Mouse (Mus musculus) liver, embryonic 11.5 days (tissue): ENCODE measurements around the gene Ano10. TPM values are rescaled to one million over a fixed set of nuclear protein-coding genes. Genes with fewer than 3 reads are reported as not detected.
A peak's percentile ranks its signal among the peaks of the same experiment; 100 is the strongest.

Experiments used
- ATAC-seq: fragments of 200-750 bp; cut with Nextera tagmentation; replicated peaks from 2 replicates; pipeline ENCODE4 v1.8.0; 2017; ENCODE audit warnings: moderate number of reproducible peaks, mild to moderate bottlenecking, moderate TSS enrichment, moderate library complexity; ENCODE audit not compliant: low FRiP score
- DNase-seq: peaks from one replicate; pipeline ENCODE4 v3.0.0-alpha.2; 2017; ENCODE audit warnings: low spot score
- H3K27ac ChIP-seq: fragments of 300-500 bp; sonication (generic); 2 replicates; pipeline ENCODE4 v1.5.1; 2014; ENCODE audit warnings: mild to moderate bottlenecking, low read depth, low read length, control low read depth
- H3K27me3 ChIP-seq: fragments of 300-500 bp; sonication (generic); replicated peaks from 2 replicates; pipeline ENCODE4 v1.6.1; 2014; ENCODE audit warnings: low read length, mixed read lengths; ENCODE audit not compliant: control insufficient read depth, insufficient read depth
- H3K36me3 ChIP-seq: fragments of 300-500 bp; sonication (generic); 2 replicates; pipeline ENCODE4 v1.6.1; 2014; ENCODE audit warnings: mild to moderate bottlenecking, low read length, moderate library complexity, mixed read lengths; ENCODE audit not compliant: control insufficient read depth, insufficient read depth
- H3K4me1 ChIP-seq: fragments of 300-500 bp; sonication (generic); replicated peaks from 2 replicates; pipeline ENCODE4 v1.6.1; 2014; ENCODE audit warnings: low read length, mixed read lengths; ENCODE audit not compliant: control insufficient read depth, insufficient read depth
- H3K4me2 ChIP-seq: fragments of 300-500 bp; sonication (generic); 2 replicates; pipeline ENCODE4 v1.6.1; 2014; ENCODE audit warnings: mild to moderate bottlenecking, control low read depth, moderate library complexity
- H3K4me3 ChIP-seq: fragments of 300-500 bp; sonication (generic); 2 replicates; pipeline ENCODE4 v1.5.1; 2014; ENCODE audit warnings: low read depth, low read length, control low read depth
- H3K9ac ChIP-seq: fragments of 300-500 bp; sonication (generic); 2 replicates; pipeline ENCODE4 v1.6.1; 2014; ENCODE audit warnings: low read depth, low read length, control low read depth
- H3K9me3 ChIP-seq: fragments of 300-500 bp; sonication (generic); 2 replicates; pipeline ENCODE4 v1.6.1; 2016; ENCODE audit warnings: low read length, inconsistent platforms, mixed read lengths; ENCODE audit not compliant: control insufficient read depth
- WGBS: fragments of 180-500 bp; shearing (Covaris S2); extraction: QIAGEN DNeasy Blood & Tissue Kit; methylation state at CpG from one replicate; pipeline ENCODE4 v1.1.7; 2014; 5-methylcytosine and 5-hydroxymethylcytosine counted together
- polyA plus RNA-seq: library from polyadenylated mRNA; unstranded; fragments of >200 nt; fragmentation: Nextera tagmentation; extraction: Ambion mirVana; gene quantifications from 2 replicates; pipeline ENCODE4 v1.2.1, GENCODE M21; 2014

Ano10 gene
- polyA plus RNA-seq, 1 experiment from 2014 or later, result 15.4 TPM

GRCm38 (mm10) chr9:122195042-122195682, 99.1 kb downstream of the Ano10 start:
- no peak overlapping the region for H3K27ac ChIP-seq
- DNase-seq, result no peak
- H3K4me3 ChIP-seq, result no peak overlapping the region
- whole genome bisulfite sequencing, result 75% methylated on average over 5 of the region's 5 CpGs
- H3K27me3 ChIP-seq, result no peaks in the 10 kb centered on the region
- H3K36me3 ChIP-seq, result no peaks in the 10 kb centered on the region
- no peaks in the 10 kb centered on the region for H3K9me3 ChIP-seq
- H3K9ac ChIP-seq, result no peak overlapping the region
- no peak for ATAC-seq
- H3K4me2 ChIP-seq, result no peak overlapping the region
- no peaks in the 10 kb centered on the region for H3K4me1 ChIP-seq

GRCm38 (mm10) chr9:122193823-122194222, 100.4 kb downstream of the Ano10 start:
- no peak overlapping the region for H3K27ac ChIP-seq
- 78% methylated on average over 5 of the region's 5 CpGs for WGBS
- no peak for DNase-seq

GRCm38 (mm10) chr9:122193361-122193760, 100.9 kb downstream of the Ano10 start:
- Histone ChIP-seq H3K27ac (no peak overlapping the region), H3K27me3 (no peaks in the 10 kb centered on the region), H3K9ac (no peak overlapping the region), H3K36me3 (no peaks in the 10 kb centered on the region), H3K4me2 (no peak overlapping the region), H3K9me3 (no peaks in the 10 kb centered on the region), H3K4me3 (no peak overlapping the region), H3K4me1 (no peaks in the 10 kb centered on the region)
- DNase-seq (no peak), ATAC-seq (no peak)
- WGBS, result 67% methylated on average over 5 of the region's 5 CpGs

More at GRCm38 (mm10) chr9:122193823-122194222, 100.4 kb downstream of the Ano10 start:
- no peak for ATAC-seq
- H3K4me3 ChIP-seq, result no peak overlapping the region
- H3K9ac ChIP-seq, result no peak overlapping the region
- no peaks in the 10 kb centered on the region for H3K36me3 ChIP-seq
- no peaks in the 10 kb centered on the region for H3K4me1 ChIP-seq
- no peaks in the 10 kb centered on the region for H3K27me3 ChIP-seq
- H3K4me2 ChIP-seq, result no peak overlapping the region
- no peaks in the 10 kb centered on the region for H3K9me3 ChIP-seq

GRCm38 (mm10) chr9:122188724-122189123, 105.5 kb downstream of the Ano10 start:
- no peak overlapping the region for H3K4me2 ChIP-seq
- no peaks in the 10 kb centered on the region for H3K27me3 ChIP-seq
- H3K9ac ChIP-seq, result no peak overlapping the region
- H3K4me1 ChIP-seq, result no peaks in the 10 kb centered on the region
- WGBS, result 19% methylated on average over 1 of the region's 1 CpGs
- no peak overlapping the region for H3K27ac ChIP-seq
- ATAC-seq (peak; percentile 29; the same call in 1 of the 2 replicates), DNase-seq (no peak)
- no peaks in the 10 kb centered on the region for H3K9me3 ChIP-seq
- no peaks in the 10 kb centered on the region for H3K36me3 ChIP-seq
- no peak overlapping the region for H3K4me3 ChIP-seq

- H3K27ac ChIP-seq, result no peak overlapping the region
- WGBS, result 67% methylated on average over 7 of the region's 7 CpGs
These were observed 106.7 kb downstream of the Ano10 start for GRCm38 (mm10) chr9:122187451-122187921.

GRCm38 (mm10) chr9:122186643-122187226, 107.5 kb downstream of the Ano10 start:
- ATAC-seq (no peak), DNase-seq (no peak)
- WGBS, result 68% methylated on average over 1 of the region's 1 CpGs
- no peak overlapping the region for H3K27ac ChIP-seq
- no peak overlapping the region for H3K4me2 ChIP-seq
- H3K9ac ChIP-seq, result no peak overlapping the region
- no peaks in the 10 kb centered on the region for H3K36me3 ChIP-seq
- no peaks in the 10 kb centered on the region for H3K27me3 ChIP-seq
- no peak overlapping the region for H3K4me3 ChIP-seq
- no peaks in the 10 kb centered on the region for H3K4me1 ChIP-seq
- H3K9me3 ChIP-seq, result no peaks in the 10 kb centered on the region

More at GRCm38 (mm10) chr9:122187451-122187921, 106.7 kb downstream of the Ano10 start:
- no peaks in the 10 kb centered on the region for H3K4me1 ChIP-seq
- no peaks in the 10 kb centered on the region for H3K36me3 ChIP-seq
- no peak for DNase-seq
- no peaks in the 10 kb centered on the region for H3K27me3 ChIP-seq
- no peak overlapping the region for H3K4me3 ChIP-seq
- no peaks in the 10 kb centered on the region for H3K9me3 ChIP-seq
- no peak overlapping the region for H3K9ac ChIP-seq
- H3K4me2 ChIP-seq, result no peak overlapping the region
- no peak for ATAC-seq

GRCm38 (mm10) chr9:122185953-122186352, 108.3 kb downstream of the Ano10 start:
- no peak overlapping the region for H3K4me3 ChIP-seq
- H3K27ac ChIP-seq, result no peak overlapping the region
- H3K4me2 ChIP-seq, result no peak overlapping the region
- H3K4me1 ChIP-seq, result no peaks in the 10 kb centered on the region
- H3K27me3 ChIP-seq, result no peaks in the 10 kb centered on the region
- H3K9ac ChIP-seq, result no peak overlapping the region
- 87% methylated on average over 6 of the region's 6 CpGs for WGBS
- H3K9me3 ChIP-seq, result no peaks in the 10 kb centered on the region
- no peaks in the 10 kb centered on the region for H3K36me3 ChIP-seq
- ATAC-seq (no peak), DNase-seq (no peak)

- ATAC-seq, result no peak
- WGBS, result 26% methylated on average over 2 of the region's 2 CpGs
These were observed 109.2 kb downstream of the Ano10 start for GRCm38 (mm10) chr9:122185061-122185460.

GRCm38 (mm10) chr9:122184329-122184728, 109.9 kb downstream of the Ano10 start:
- 80% methylated on average over 3 of the region's 3 CpGs for WGBS
- no peak overlapping the region for H3K9ac ChIP-seq
- no peak for ATAC-seq
- no peaks in the 10 kb centered on the region for H3K27me3 ChIP-seq
- H3K4me1 ChIP-seq, result no peaks in the 10 kb centered on the region
- no peak overlapping the region for H3K4me3 ChIP-seq
- no peak for DNase-seq
- H3K4me2 ChIP-seq, result no peak overlapping the region
- no peak overlapping the region for H3K27ac ChIP-seq
- no peaks in the 10 kb centered on the region for H3K36me3 ChIP-seq
- no peaks in the 10 kb centered on the region for H3K9me3 ChIP-seq

More at GRCm38 (mm10) chr9:122185061-122185460, 109.2 kb downstream of the Ano10 start:
- no peaks in the 10 kb centered on the region for H3K27me3 ChIP-seq
- DNase-seq, result peak; percentile 66
- H3K36me3 ChIP-seq, result no peaks in the 10 kb centered on the region
- no peak overlapping the region for H3K4me3 ChIP-seq
- no peak overlapping the region for H3K27ac ChIP-seq
- no peak overlapping the region for H3K4me2 ChIP-seq
- no peak overlapping the region for H3K9ac ChIP-seq
- no peaks in the 10 kb centered on the region for H3K4me1 ChIP-seq
- no peaks in the 10 kb centered on the region for H3K9me3 ChIP-seq
